27 mouse cellular contexts compared by ENCODE assay signal in the genomic region with DNA sequence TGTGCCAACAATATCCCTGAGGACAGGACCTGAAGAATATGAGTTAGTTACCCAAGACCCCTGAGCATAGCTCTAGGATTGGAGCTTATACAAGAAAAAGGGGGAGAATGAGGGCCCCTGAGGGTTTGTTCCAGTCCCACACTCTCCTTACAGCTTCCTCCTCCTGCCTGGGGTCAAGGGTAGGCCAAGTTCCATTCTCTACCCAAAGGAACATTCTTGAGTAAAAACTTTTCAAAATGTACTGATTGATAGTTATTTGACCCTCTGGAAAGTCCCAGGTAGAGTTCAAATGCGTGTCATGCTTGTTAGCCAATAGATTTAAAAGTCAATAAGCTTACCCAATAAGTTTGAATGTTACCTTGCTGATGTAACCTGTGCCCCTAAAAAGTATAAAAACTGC. TPM values are rescaled to one million over a fixed set of nuclear protein-coding genes. Genes with fewer than 3 reads are reported as not detected.
DNase-seq lines count a peak whose midpoint lies in the region; ATAC-seq and TF ChIP-seq lines count a peak whose summit lies in the region.
"Had no signal": no experiment of that assay in that cellular context is flagged by ENCODE, and none has a peak within 500 bp of the region (broad histone marks: within the 10 kb centered on the region; RNA-seq: fewer than 3 reads in every experiment).

No protein-coding gene starts in this region.

- no peak for DNase-seq in liver, embryonic 11.5 days (ENCODE audit: low spot score)
- DNase-seq in ES-E14 (ENCODE audit: low read depth, low spot score) (no peak), ZHBTc4 (ENCODE audit: low read depth, low spot score) (peak; percentile 39)
- no peak for DNase-seq in layer of hippocampus, adult 18-20 months (ENCODE audit: low spot score in 2 of 2)
- no peak for DNase-seq in gastrocnemius, postnatal 4 days (ENCODE audit: low spot score in 2 of 2)
- DNase-seq in thymus, adult 18-20 months = no peak
- DNase-seq: adrenal gland, postnatal 14 days; adrenal gland, postnatal 36 days; B cell, adult 2 months; cerebellum, adult 11 months; cerebellum, adult 18-20 months; cerebellum, adult 8-10 months; cerebellum, adult 9-11 months; cerebellum, postnatal 14 days; cerebellum, postnatal 36 days; embryo, embryonic 11 days had no signal

- no peak overlapping the region for H3K27ac ChIP-seq in liver, embryonic 12.5 days
- H3K27ac ChIP-seq in liver, embryonic 11.5 days (ENCODE audit: low read depth, low read length) = no peak overlapping the region
- H3K27ac ChIP-seq in ES-Bruce4 (ENCODE audit: insufficient read depth, low read length) = peak overlapping the region; percentile 82
- H3K27ac ChIP-seq in ES-E14 (ENCODE audit: insufficient read depth, low read depth, low read length, poor library complexity, severe bottlenecking) = peak overlapping the region; percentile 95
- H3K27ac ChIP-seq: embryonic facial prominence, embryonic 13.5 days; embryonic facial prominence, embryonic 15.5 days; forebrain, embryonic 10.5 days; forebrain, embryonic 12.5 days had no signal

- no peak for ATAC-seq in liver, embryonic 12.5 days
- no peak for ATAC-seq in liver, embryonic 11.5 days (replicated peaks; ENCODE audit: low FRiP score)
- ATAC-seq: CD4-positive, CD25-positive, alpha-beta regulatory T cell, adult 4 months; forebrain, embryonic 14.5 days; forebrain, embryonic 16.5 days had no signal

- no peaks in the 10 kb centered on the region for H3K9me3 ChIP-seq in liver, embryonic 12.5 days (replicated peaks)
- no peaks in the 10 kb centered on the region for H3K9me3 ChIP-seq in liver, embryonic 11.5 days (ENCODE audit: control insufficient read depth, low read length)
- H3K9me3 ChIP-seq in ES-Bruce4 (replicated peaks; ENCODE audit: control insufficient read depth, insufficient read depth, low read length, poor library complexity, severe bottlenecking) = no peaks in the 10 kb centered on the region
- H3K9me3 ChIP-seq in ES-E14 (ENCODE audit: control insufficient read depth, insufficient read depth, low read depth, low read length) = no peaks in the 10 kb centered on the region
- H3K9me3 ChIP-seq: embryonic facial prominence, embryonic 13.5 days; embryonic facial prominence, embryonic 15.5 days; forebrain, embryonic 10.5 days; forebrain, embryonic 12.5 days had no signal

- 0 out of 2 replicates have a peak, but pooled peaks have one; percentile 27 for TF ChIP-seq EP300 in ES-Bruce4 (IDR thresholded peaks at IDR 0.05; ENCODE audit: insufficient read depth, low read depth, low read length)

- no peak for TF ChIP-seq POLR2A in ES-Bruce4 (IDR thresholded peaks at IDR 0.05; ENCODE audit: insufficient read depth, low read length)

- no peak overlapping the region for H3K4me3 ChIP-seq in liver, embryonic 12.5 days
- no peak overlapping the region for H3K4me3 ChIP-seq in liver, embryonic 11.5 days (ENCODE audit: low read depth, low read length)
- H3K4me3 ChIP-seq in ES-Bruce4 (ENCODE audit: low read depth, low read length) (no peak overlapping the region), ES-E14 (ENCODE audit: insufficient read depth in 1 of 2, low read depth in 1 of 2, low read length in 2 of 2, poor library complexity in 1 of 2, severe bottlenecking in 1 of 2) (no peak overlapping the region)
- H3K4me3 ChIP-seq: embryonic facial prominence, embryonic 13.5 days; embryonic facial prominence, embryonic 15.5 days; erythroblast, embryonic 14.5 days; forebrain, embryonic 10.5 days; forebrain, embryonic 12.5 days had no signal

- no peaks in the 10 kb centered on the region for H3K36me3 ChIP-seq in liver, embryonic 12.5 days
- no peaks in the 10 kb centered on the region for H3K36me3 ChIP-seq in liver, embryonic 11.5 days (ENCODE audit: control insufficient read depth, insufficient read depth, low read length)
- H3K36me3 ChIP-seq in ES-Bruce4 (ENCODE audit: control insufficient read depth, insufficient read depth, low read length, poor library complexity, severe bottlenecking) (no peaks in the 10 kb centered on the region), ES-E14 (ENCODE audit: control insufficient read depth, insufficient read depth, low read length, poor library complexity, severe bottlenecking) (no peaks in the 10 kb centered on the region)
- H3K36me3 ChIP-seq: embryonic facial prominence, embryonic 13.5 days; embryonic facial prominence, embryonic 15.5 days; forebrain, embryonic 10.5 days; forebrain, embryonic 12.5 days had no signal

- TF ChIP-seq CTCF in ES-Bruce4 (IDR thresholded peaks at IDR 0.05; ENCODE audit: low read depth, low read length) = no peak

- 82% methylated on average over 1 of the region's 1 CpGs for WGBS in liver, embryonic 12.5 days (ENCODE audit: insufficient replicate concordance)
- 84% methylated on average over 1 of the region's 1 CpGs for WGBS in liver, embryonic 11.5 days

- H3K27me3 ChIP-seq in liver, embryonic 12.5 days (replicated peaks) = peaks cover 7% of the 10 kb centered on the region
- H3K27me3 ChIP-seq in liver, embryonic 11.5 days (replicated peaks; ENCODE audit: control insufficient read depth, insufficient read depth, low read length) = no peaks in the 10 kb centered on the region
- H3K27me3 ChIP-seq in ES-Bruce4 (ENCODE audit: control insufficient read depth, insufficient read depth, low read length, poor library complexity, severe bottlenecking) = no peaks in the 10 kb centered on the region
- H3K27me3 ChIP-seq: CH12.LX; embryonic facial prominence, embryonic 13.5 days; embryonic facial prominence, embryonic 15.5 days; forebrain, embryonic 12.5 days had no signal

- in situ Hi-C loops in ES-E14 (cut with MboI; ENCODE audit: low sequenced_read_pairs in 2 of 2, unreplicated experiment in 2 of 2) = no loop called here

- H3K9ac ChIP-seq in liver, embryonic 12.5 days = no peak overlapping the region
- H3K9ac ChIP-seq in liver, embryonic 11.5 days (ENCODE audit: low read depth, low read length) = no peak overlapping the region
- H3K9ac ChIP-seq in ES-Bruce4 (ENCODE audit: low read depth, poor library complexity, severe bottlenecking) (peak overlapping the region; percentile 38; the same call in 1 of the 2 replicates), ES-E14 (ENCODE audit: insufficient read depth, low read depth, low read length, poor library complexity, severe bottlenecking) (peak overlapping the region; percentile 26; the same call in 1 of the 2 replicates)
- H3K9ac ChIP-seq: embryonic facial prominence, embryonic 13.5 days; embryonic facial prominence, embryonic 15.5 days; forebrain, embryonic 12.5 days had no signal

- peak overlapping the region; percentile 38; the same call in 1 of the 2 replicates for H3K4me2 ChIP-seq in liver, embryonic 12.5 days
- H3K4me2 ChIP-seq in liver, embryonic 11.5 days = no peak overlapping the region
- H3K4me2 ChIP-seq: embryonic facial prominence, embryonic 13.5 days; embryonic facial prominence, embryonic 15.5 days; forebrain, embryonic 12.5 days had no signal

- peaks cover 17% of the 10 kb centered on the region for H3K4me1 ChIP-seq in liver, embryonic 12.5 days
- peaks cover 9% of the 10 kb centered on the region; the same call in 1 of the 2 replicates for H3K4me1 ChIP-seq in liver, embryonic 11.5 days (replicated peaks; ENCODE audit: control insufficient read depth, insufficient read depth, low read length)
- H3K4me1 ChIP-seq in ES-Bruce4 (ENCODE audit: control insufficient read depth, insufficient read depth, low read length) (peaks cover 5% of the 10 kb centered on the region), ES-E14 (ENCODE audit: control insufficient read depth in 2 of 2, insufficient read depth in 2 of 2, low read length in 2 of 2, poor library complexity in 1 of 2) (peaks cover 3 to 29% of the 10 kb centered on the region in 2 experiments)
- H3K4me1 ChIP-seq: embryonic facial prominence, embryonic 13.5 days; embryonic facial prominence, embryonic 15.5 days; forebrain, embryonic 12.5 days had no signal

TF ChIP-seq in ES-E14, 5 proteins besides CTCF, POLR2A, EP300 and RAD21:
- TF ChIP-seq ZC3H11A (IDR thresholded peaks at IDR 0.05; ENCODE audit: borderline replicate concordance, low read depth, low read length) (no peak), MAFK (IDR thresholded peaks at IDR 0.05; ENCODE audit: insufficient read depth, low read depth, low read length) (no peak), HCFC1 (IDR thresholded peaks at IDR 0.05; ENCODE audit: borderline replicate concordance, insufficient read depth, low read length) (no peak), ZNF384 (IDR thresholded peaks at IDR 0.05; ENCODE audit: low read depth, low read length) (no peak), CHD2 (IDR thresholded peaks at IDR 0.05; ENCODE audit: low read depth, low read length) (no peak)
TF ChIP-seq in ES-E14: peak in this region for 0.

RNA-seq across cellular contexts. Expression of a gene that starts 19.6 kb away (rescaled TPM):
- 563 and 590 TPM in 2 replicates for polyA plus RNA-seq in liver, embryonic 12.5 days (2016; fragmentation: Nextera tagmentation; extraction: Ambion mirVana)
- polyA plus RNA-seq in liver, embryonic 11.5 days (2014; fragmentation: Nextera tagmentation; extraction: Ambion mirVana) = 809 and 855 TPM in 2 replicates
- 626 and 704 TPM in 2 replicates for polyA plus RNA-seq in ES-Bruce4 (2011; ENCODE audit: insufficient read depth, insufficient read length, low read depth, missing spikeins)
- total RNA-seq in ES-E14 (2012; rRNA removed) = 591 and 762 TPM in 2 replicates
- total RNA-seq in layer of hippocampus, adult 18-20 months (2021) = 100 to 1,000 TPM; 179 to 181 TPM
- total RNA-seq in gastrocnemius, postnatal 4 days (2021) = 100 to 1,000 TPM; 191 to 196 TPM

RNA-seq across cellular contexts. Expression of a gene that starts 19.7 kb away (rescaled TPM):
- 637 and 645 TPM in 2 replicates for polyA plus RNA-seq in liver, embryonic 12.5 days (2016; fragmentation: Nextera tagmentation; extraction: Ambion mirVana)
- polyA plus RNA-seq in liver, embryonic 11.5 days (2014; fragmentation: Nextera tagmentation; extraction: Ambion mirVana) = 894 and 968 TPM in 2 replicates
- polyA plus RNA-seq in ES-Bruce4 (2011; ENCODE audit: insufficient read depth, insufficient read length, low read depth, missing spikeins) = 622 and 631 TPM in 2 replicates
- total RNA-seq in ES-E14 (2012; rRNA removed) = 592 and 697 TPM in 2 replicates
- total RNA-seq in layer of hippocampus, adult 18-20 months (2021) = 100 to 1,000 TPM in 1 of 2 experiments, 10 to 100 TPM in 1; 95.7 to 106 TPM
- total RNA-seq in gastrocnemius, postnatal 4 days (2021) = 100 to 1,000 TPM; 106 to 109 TPM

RNA-seq across cellular contexts. Expression of a gene that starts 23.4 kb away (rescaled TPM):
- polyA plus RNA-seq in liver, embryonic 12.5 days (2016; fragmentation: Nextera tagmentation; extraction: Ambion mirVana) = 55.4 and 58.8 TPM in 2 replicates
- polyA plus RNA-seq in liver, embryonic 11.5 days (2014; fragmentation: Nextera tagmentation; extraction: Ambion mirVana) = 82.1 and 94.4 TPM in 2 replicates
- 77.2 and 83.5 TPM in 2 replicates for polyA plus RNA-seq in ES-Bruce4 (2011; ENCODE audit: insufficient read depth, insufficient read length, low read depth, missing spikeins)
- total RNA-seq in ES-E14 (2012; rRNA removed) = 27.1 and 37.0 TPM in 2 replicates
- 10 to 100 TPM; 54.8 to 55.1 TPM for total RNA-seq in layer of hippocampus, adult 18-20 months (2021)
- 10 to 100 TPM; 53.1 to 56.2 TPM for total RNA-seq in gastrocnemius, postnatal 4 days (2021)

RNA-seq across cellular contexts. Expression of a gene that starts 55.1 kb away (rescaled TPM):
- 19.5 TPM in 2 replicates for polyA plus RNA-seq in liver, embryonic 12.5 days (2016; fragmentation: Nextera tagmentation; extraction: Ambion mirVana)
- 21.1 and 22.2 TPM in 2 replicates for polyA plus RNA-seq in liver, embryonic 11.5 days (2014; fragmentation: Nextera tagmentation; extraction: Ambion mirVana)
- 21.2 and 27.1 TPM in 2 replicates for polyA plus RNA-seq in ES-Bruce4 (2011; ENCODE audit: insufficient read depth, insufficient read length, low read depth, missing spikeins)
- 10.8 and 20.4 TPM in 2 replicates for total RNA-seq in ES-E14 (2012; rRNA removed)
- total RNA-seq in layer of hippocampus, adult 18-20 months (2021) = 10 to 100 TPM; 18.2 to 19.7 TPM
- 10 to 100 TPM in 1 of 2 experiments, 1 to 10 TPM in 1; 8.9 to 14.2 TPM for total RNA-seq in gastrocnemius, postnatal 4 days (2021)

Comparison
In these comparisons a context has a peak if more than half of its experiments do, and no peak if none do; other contexts are left out.
1. H3K27ac ChIP-seq: peak in ES-Bruce4 (single experiment) and ES-E14 (single experiment); none in liver, embryonic 12.5 days (single experiment) and liver, embryonic 11.5 days (single experiment).
2. H3K9ac ChIP-seq: peak in ES-Bruce4 (single experiment) and ES-E14 (single experiment); none in liver, embryonic 12.5 days (single experiment) and liver, embryonic 11.5 days (single experiment).